Mouse (Mus musculus) left cerebral cortex, postnatal 14 days (tissue): Measurements from ENCODE around the gene Drg1. TPM values are rescaled to one million over a fixed set of nuclear protein-coding genes. Genes with fewer than 3 reads are reported as not detected.
"Not testable (repeated sequence)": the region's sequence is repeated elsewhere in the genome, so short reads cannot be mapped to it uniquely, and the experiment has no call there.

Source experiments
- DNase-seq, 2 experiments: peaks; one replicate each; pipeline ENCODE4 v3.0.0; 2021 to 2022; ENCODE audit warnings: low spot score in 2 of 2, mixed read lengths in 1 of 2
- intact Hi-C: fragments of 180-260 bp; cut with DNase I; formaldehyde crosslinking; loops from one replicate; pipeline ENCODE4 v1.15.1; 2025
- total RNA-seq, 2 experiments: library from RNA; stranded (reverse); gene quantifications; 2 replicates each; pipeline ENCODE4 v1.2.3; 2021

Gene Drg1
- total RNA-seq, 2 experiments from 2014 or later = 89.7 to 91.4 TPM

GRCm38 (mm10) chr11:3178968-3179725 lies 87.1 kb downstream of the Drg1 start:
- intact Hi-C loops = not testable (repeated sequence)
- peak in 1 of 2 experiments; percentile 31 for DNase-seq

- intact Hi-C loops = loop anchor here (2.0 kb wide), 1 partner anchor 17 kb away; no protein-coding TSS in a partner anchor
- peak; percentile 67 for DNase-seq
These were observed 92.5 kb downstream of the Drg1 start for GRCm38 (mm10) chr11:3173425-3174318.

- not testable (repeated sequence) for DNase-seq
- intact Hi-C loops = loop anchor here (2.0 kb wide), 1 partner anchor 18 kb away; no protein-coding TSS in a partner anchor
These were observed 93.7 kb downstream of the Drg1 start for GRCm38 (mm10) chr11:3172526-3172925.

GRCm38 (mm10) chr11:3171931-3172330 lies 94.3 kb downstream of the Drg1 start:
- intact Hi-C loops = loop anchor here (2.0 kb wide), 1 partner anchor 19 kb away; no protein-coding TSS in a partner anchor
- peak; percentile 48 to 56 for DNase-seq

- not testable (repeated sequence) for DNase-seq
These were observed 97.2 kb downstream of the Drg1 start for GRCm38 (mm10) chr11:3169042-3169441.

GRCm38 (mm10) chr11:3167571-3168001 lies 98.6 kb downstream of the Drg1 start:
- peak in 1 of 2 experiments; percentile 74 for DNase-seq
- intact Hi-C loops = not testable (repeated sequence)

More at GRCm38 (mm10) chr11:3169042-3169441, 97.2 kb downstream of the Drg1 start:
- intact Hi-C loops = not testable (repeated sequence)

GRCm38 (mm10) chr11:3167129-3167528 lies 99.1 kb downstream of the Drg1 start:
- intact Hi-C loops, DNase-seq: not testable (repeated sequence)

GRCm38 (mm10) chr11:3166321-3166720 lies 99.9 kb downstream of the Drg1 start:
- DNase-seq, intact Hi-C loops: not testable (repeated sequence)

- intact Hi-C loops, DNase-seq: not testable (repeated sequence)
These were observed 100.9 kb downstream of the Drg1 start for GRCm38 (mm10) chr11:3165210-3165782.

GRCm38 (mm10) chr11:3163661-3164060 lies 102.6 kb downstream of the Drg1 start:
- intact Hi-C loops = not testable (repeated sequence)

GRCm38 (mm10) chr11:3163122-3163521 lies 103.1 kb downstream of the Drg1 start:
- DNase-seq = peak in 1 of 2 experiments; percentile 51
- intact Hi-C loops = not testable (repeated sequence)

More at GRCm38 (mm10) chr11:3163661-3164060, 102.6 kb downstream of the Drg1 start:
- not testable (repeated sequence) for DNase-seq

- intact Hi-C loops = not testable (repeated sequence)
- peak; percentile 63 to 81 for DNase-seq
These were observed 103.8 kb downstream of the Drg1 start for GRCm38 (mm10) chr11:3162236-3162897.

GRCm38 (mm10) chr11:3161370-3161769 lies 104.8 kb downstream of the Drg1 start:
- peak in 1 of 2 experiments; percentile 49 for DNase-seq
- intact Hi-C loops = not testable (repeated sequence)

GRCm38 (mm10) chr11:3158800-3159199 lies 107.4 kb downstream of the Drg1 start:
- intact Hi-C loops, DNase-seq: not testable (repeated sequence)

GRCm38 (mm10) chr11:3157996-3158395 lies 108.2 kb downstream of the Drg1 start:
- DNase-seq = peak in 1 of 2 experiments; percentile 72
- intact Hi-C loops = not testable (repeated sequence)

GRCm38 (mm10) chr11:3156991-3157390 lies 109.2 kb downstream of the Drg1 start:
- DNase-seq, intact Hi-C loops: not testable (repeated sequence)

GRCm38 (mm10) chr11:3153666-3154397 lies 112.4 kb downstream of the Drg1 start:
- intact Hi-C loops = not testable (repeated sequence)
- DNase-seq = peak; percentile 63 to 84

GRCm38 (mm10) chr11:3151358-3151757 lies 114.9 kb downstream of the Drg1 start:
- DNase-seq = not testable (repeated sequence)

More at GRCm38 (mm10) chr11:3151358-3151757, 114.9 kb downstream of the Drg1 start:
- intact Hi-C loops = not testable (repeated sequence)
